Mouse (Mus musculus) hematopoietic stem cell, adult 5-6 weeks (primary cell): ENCODE measurements around the gene Gna12. TPM values are rescaled to one million over a fixed set of nuclear protein-coding genes. Genes with fewer than 3 reads are reported as not detected.

Source experiments
- ATAC-seq, 2 experiments: fragments of 125-278 bp in 1 of 2; replicated peaks in 1 of 2; 2 replicates each; pipeline ENCODE4 v1.8.0; 2016 to 2017; ENCODE audit warnings: inconsistent platforms in 2 of 2, mild to moderate bottlenecking in 2 of 2, moderate number of reproducible peaks in 2 of 2, low read depth in 1 of 2, moderate TSS enrichment in 1 of 2; ENCODE audit not compliant: low FRiP score in 2 of 2, poor library complexity in 2 of 2, severe bottlenecking in 2 of 2, insufficient read depth in 1 of 2, low TSS enrichment in 1 of 2
- total RNA-seq: library from RNA; stranded (forward); fragments of 172-1452, 232-1000 nt; gene quantifications from 2 replicates; pipeline ENCODE4 v1.2.3, GENCODE M21; 2017

Gene Gna12
- 21.1 and 21.7 TPM in 2 replicates for total RNA-seq

DNA sequence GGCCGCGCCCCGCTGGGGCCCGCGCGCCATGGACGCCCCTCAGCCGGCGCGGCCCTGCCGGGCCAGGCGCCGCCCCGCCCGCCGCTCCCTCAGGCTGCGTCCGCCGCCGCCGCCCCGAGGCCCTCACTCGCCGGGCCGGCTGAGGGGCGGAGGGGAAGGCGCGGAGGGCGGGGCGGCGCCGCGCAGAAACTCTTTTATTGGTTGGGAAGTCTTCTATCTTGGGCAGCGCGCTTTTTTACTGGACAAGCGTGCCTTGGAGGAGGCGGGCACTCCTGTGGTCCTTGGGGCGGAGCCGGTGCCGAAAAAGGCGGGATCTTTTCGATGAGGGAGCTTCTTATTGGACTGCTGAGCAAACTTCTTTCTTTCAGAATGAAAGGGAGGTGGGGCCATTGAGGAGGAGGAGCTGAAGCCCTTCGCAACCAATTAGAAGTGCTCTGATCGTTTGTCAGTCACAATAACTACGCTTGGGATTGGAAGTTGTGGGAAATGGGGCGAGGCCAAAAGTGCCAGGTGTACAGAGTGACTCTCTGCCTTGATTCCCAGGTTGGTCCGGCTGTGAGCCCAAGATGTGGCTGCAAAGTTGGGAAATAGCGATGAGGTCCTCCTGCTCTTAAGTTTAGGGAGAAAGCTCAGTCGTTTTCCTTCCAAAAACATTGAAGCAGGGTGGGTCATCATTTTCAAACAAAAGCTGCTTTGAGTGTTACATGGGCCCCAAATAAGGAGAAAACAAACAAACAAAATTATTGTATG, at the start of gene Gna12:
Gene Gna12, minus strand, starts transcription at position 118 of the 750 bp plus-strand sequence.
- ATAC-seq: peak; percentile 98 to 99

DNA sequence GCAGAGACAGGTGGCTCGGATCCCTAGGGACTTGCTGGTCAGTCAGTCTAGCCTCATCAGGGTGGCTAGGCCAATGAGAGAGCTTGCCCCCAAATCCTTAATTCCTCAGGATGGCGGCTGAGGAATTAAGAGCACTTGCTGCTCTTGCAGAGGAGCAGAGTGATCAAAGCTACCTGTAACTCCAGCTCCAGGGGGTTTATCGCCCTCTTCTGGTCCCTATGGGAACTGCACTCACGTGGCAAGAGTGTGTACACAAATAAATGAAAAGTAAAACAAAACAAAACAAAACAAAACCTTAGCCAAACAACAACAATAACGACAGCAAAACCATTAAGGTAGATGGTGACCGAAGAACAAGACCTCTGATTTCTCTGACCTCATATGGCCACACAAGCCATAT, 48.4 kb upstream of the Gna12 start:
- ATAC-seq: no peak

DNA sequence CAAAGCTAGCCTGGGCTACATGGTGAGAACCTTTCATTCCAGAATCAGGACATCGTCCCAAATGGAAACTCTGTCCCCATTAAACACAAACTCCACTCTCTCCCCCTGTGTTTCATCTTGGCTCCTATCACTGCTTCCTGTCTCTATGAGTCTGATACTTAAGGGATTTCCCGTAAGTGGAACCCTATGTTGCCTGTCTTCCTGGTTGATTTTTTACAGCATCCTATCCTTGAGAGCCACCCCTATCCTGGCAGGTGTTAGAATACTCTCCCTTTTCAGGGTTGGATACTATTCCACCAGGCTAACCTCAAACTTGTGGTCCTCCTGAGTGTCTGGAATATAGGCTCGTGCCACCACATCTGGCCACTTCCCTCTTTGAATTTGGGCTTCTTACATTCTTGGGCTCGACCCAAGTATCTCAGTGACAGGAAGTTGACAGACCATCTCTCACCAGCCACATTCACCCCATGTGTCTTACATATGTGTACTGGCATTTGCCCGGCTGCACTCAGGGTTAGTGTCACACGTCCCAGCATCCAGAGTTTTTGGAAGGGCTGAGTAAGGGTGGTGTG, 43.6 kb upstream of the Gna12 start:
- ATAC-seq: peak in 1 of 2 experiments; percentile 8; a peak in 1 of 4 replicates

DNA sequence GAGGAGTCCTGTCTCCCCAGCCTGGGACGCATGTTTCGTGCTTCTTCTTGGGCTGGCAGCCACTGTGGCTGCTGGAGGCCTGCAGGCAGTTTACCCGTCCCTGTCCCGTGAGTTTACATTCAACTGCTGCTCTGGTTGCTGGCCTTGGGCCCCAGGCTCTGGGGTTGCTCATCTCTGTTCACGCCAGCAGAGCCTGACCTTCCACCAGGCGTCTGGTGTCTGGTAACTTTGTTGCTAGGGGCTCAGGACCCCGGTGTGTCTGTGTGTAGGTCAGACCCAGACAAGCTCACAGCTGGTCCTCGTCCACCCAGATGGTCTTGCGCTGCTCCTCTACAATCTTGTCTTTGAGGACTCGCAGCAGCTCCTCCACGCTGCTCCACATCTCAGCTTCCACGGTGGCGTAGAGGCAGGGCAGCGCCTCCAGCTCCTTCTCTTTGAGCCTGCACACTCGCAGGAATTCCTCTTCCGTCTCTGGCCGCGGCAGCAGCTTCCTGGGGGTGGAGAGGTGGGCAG, 42.9 kb upstream of the Gna12 start:
- peak in 1 of 2 experiments; percentile 16; a peak in 1 of 4 replicates for ATAC-seq

DNA sequence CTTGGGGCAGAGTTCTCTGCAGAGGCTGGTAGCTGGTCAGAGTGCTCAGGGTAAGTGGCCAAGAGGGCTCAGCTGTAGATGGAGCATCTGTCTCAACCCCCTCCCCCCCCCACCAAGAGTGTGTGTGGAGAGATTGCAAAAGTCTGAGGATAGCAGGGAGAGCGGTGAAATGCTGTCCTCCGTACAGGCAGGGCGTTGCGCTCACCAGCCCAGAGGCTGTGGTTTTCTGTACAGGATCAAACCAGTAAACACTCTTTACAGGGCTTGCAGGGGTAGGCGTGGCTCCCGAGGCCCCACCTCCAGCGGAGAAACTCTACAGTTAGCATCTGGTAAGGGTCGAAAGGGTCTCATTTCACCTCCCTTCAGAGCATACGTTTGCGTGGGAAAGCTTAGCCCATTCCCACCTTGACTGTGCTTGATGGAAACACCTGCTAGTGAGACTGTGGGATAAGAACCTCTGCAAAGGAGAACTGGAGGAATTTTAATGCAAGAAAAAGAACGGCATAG, 42.4 kb upstream of the Gna12 start:
- ATAC-seq: peak; percentile 73 to 83

DNA sequence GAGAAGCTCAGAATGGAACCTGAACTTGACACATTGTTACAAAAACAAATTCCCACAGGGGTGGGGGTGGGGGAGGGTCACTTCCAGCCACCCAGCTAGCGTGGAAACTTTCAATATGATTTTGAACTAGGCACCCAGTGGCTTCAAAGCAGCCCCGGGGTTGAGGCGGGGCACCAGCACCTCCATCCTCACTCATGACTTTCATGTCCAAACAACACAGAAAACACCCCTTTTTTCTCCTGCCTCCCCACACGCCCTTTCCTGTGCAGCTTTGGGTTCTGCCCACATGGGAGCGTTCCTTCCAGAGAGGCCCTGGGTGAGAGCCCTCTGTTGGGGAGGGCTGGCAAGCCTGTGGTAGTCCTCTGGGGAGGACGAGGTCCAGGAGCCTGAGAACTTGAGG, 41.0 kb upstream of the Gna12 start:
- ATAC-seq: no peak

DNA sequence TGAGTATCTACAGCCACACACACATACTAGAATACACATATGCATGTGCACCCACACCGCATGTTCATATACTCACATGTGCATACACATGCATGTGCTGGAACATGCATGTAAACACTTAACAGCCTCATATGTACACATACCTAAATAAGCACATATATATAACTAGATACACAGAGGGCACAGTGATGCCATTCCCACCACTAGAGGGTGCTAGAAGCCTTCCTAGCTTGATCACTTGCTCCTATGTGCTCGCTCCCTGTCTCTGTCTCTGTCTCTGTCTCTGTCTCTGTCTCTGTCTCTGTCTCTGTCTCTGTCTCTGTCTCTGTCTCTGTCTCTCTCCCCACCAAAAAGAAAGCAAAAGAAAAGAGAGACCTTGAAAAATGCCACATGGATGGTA, 38.8 kb upstream of the Gna12 start:
- peak in 1 of 2 experiments; percentile 50; a peak in 2 of 4 replicates for ATAC-seq

DNA sequence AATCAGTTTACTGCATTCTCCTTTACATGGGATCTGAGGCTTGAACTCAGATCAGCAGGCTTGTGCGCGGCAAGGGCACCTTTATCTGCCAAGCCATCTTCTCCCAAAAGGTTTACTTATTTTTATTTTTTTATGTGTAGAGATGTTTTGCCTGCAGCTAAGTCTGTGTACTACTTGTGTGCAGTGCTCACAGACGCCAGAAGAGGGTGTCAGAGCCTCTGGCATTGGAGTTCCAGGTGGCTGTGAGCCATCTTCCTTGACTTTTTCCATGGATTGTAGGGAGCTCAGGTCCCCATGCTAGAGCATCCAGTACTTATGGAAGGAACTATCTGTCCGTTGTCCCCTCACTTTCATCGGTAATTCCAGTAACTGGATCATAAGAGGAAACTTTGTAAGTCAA, 29.5 kb upstream of the Gna12 start:
- no peak for ATAC-seq

DNA sequence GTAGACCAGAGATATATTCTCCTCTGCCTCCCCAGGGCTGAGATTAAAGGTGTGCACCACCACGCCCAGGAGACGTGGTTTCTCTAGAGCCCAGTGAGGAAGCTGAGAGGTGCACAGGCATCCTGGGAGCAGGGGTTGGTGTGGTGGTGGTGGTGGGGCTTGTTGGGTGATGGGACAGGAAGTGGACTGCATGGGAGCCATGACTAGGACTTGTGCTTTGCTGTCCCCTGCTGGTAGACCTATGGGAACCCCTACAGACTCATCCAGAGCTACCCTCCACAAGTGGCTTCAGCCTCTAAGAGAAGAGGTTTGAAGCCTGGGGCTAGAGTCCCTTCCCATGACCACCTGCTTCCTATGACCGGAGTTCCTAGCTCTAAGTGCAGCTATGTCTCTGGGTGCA, 28.1 kb upstream of the Gna12 start:
- peak; percentile 25 to 53; a peak in 2 of 4 replicates for ATAC-seq

DNA sequence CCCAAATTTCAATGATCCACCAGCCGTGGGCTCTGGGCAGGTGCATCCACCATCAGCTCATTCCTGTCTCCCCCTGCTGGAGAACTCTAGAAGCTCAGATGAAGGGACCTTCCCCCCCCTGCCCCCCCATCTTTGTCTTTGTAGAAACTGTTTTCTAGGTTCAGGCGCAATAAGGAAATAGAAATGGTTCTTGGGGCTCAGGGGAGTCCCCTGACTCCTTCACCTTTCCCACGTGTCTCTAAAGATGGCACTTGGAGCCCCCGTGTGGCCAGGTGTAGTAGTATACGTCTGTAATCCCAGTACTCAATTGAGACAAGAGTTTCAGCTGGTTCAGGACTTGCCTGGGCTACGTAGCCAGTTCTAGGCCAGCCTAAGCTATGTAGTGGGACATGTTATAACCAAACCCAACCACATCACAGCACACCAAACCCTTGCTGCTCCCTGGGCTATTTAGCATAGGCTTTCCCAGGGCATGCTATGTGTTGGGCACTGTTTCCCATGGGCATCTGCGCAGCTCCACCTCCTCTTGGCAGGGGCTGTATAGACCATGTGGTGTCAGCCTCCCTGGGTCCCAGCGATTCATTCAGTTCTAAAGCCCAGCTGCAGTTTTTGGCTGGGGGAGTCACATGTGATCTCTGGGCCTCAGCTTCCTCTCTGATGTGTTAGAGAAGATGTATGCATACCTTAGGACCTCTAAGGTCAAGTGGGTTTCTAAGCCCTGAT, 27.4 kb upstream of the Gna12 start:
- peak in 1 of 2 experiments; percentile 17; a peak in 1 of 4 replicates for ATAC-seq

DNA sequence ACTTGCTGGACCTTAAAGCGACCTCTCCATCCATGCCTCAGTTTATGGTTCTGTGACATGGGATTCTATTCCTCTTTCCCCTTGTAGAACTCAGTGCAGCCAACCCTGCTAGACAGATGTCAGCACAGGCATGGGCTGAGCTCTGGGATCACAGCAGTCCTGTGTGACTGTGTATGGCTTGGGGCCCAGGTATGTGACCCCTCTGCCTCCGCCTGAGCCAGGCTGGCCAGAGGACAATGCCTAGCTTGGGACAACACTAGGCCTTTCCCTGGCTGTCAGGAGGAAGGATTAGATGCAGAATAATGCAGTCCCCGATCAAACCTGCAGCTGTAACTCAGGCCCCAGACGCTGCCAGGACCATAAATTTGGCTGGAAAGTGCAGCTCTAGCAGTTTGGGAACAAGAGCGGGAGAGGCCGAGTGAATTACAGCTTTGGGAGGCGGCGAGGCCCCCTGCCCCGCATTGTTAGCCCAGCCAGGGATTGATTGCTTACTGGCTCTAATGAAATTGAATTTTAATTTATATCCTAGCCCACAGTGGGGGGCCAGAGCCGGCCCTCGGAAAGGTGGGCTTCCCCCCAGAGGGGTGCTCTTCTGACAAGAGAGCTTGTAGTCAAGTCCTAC, 25.8 kb upstream of the Gna12 start:
- no peak for ATAC-seq

DNA sequence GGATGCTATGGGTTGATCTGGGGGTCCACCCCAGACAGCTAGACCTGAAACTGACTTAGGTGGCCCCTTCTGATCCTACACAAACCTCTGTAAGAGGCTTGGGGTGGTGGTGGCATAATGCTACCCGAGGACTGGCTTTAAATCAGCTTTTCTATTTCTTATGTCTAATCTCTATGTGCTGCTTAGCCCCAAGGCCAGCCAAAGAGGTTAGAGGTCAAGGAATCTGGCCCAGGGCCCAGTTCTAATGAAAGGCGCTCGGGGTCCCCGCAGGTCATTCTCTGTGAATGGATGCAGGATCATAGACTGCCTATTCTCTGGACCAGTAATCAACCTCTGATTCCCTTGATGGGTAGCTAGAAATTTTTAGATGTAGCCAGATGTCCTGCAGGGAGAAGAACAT, 24.5 kb upstream of the Gna12 start:
- no peak for ATAC-seq

DNA sequence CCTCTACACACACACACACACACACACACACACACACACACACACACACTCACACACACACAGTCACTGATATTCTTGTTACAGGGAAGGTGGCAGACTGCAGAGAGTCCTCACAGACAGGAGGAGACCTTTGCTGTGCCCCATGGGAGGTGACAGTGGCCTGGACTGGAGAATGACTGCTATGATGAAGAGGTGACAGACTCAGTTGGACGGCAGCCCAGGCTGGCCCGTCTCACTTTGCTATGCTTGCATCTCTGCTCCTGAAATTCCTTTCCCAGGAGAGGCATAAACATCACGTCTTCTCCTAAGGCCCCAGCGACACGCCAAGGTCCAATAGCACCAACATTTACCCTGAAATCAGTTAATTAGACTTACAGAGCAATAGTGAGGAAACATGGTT, 23.5 kb upstream of the Gna12 start:
- no peak for ATAC-seq

DNA sequence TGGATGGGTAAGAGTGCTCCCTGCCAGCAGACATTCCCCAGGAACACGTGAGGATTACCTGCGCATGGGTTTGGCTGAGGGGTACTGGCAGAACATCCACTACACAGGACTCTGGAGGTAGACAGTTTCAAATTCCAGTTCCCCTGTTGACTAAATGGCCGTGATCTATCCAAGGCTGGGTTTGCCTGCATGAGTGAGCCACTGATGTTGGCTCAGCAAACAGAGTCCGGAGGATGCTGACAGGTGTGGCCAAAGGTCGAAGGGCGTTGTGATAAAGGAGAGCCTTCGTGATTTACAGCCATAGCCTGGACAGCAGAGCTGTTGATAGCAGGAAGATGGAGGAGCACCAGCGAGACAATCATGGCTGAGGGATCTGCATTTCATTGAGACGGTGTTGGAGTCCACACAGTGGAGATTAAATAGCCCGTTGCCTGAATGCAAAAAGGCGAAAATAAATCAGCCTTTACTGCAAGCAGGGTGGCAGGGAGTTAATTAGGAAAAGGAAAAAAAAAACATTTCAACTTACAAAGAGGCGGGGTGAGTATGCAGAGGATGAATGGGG, 22.3 kb upstream of the Gna12 start:
- no peak for ATAC-seq

DNA sequence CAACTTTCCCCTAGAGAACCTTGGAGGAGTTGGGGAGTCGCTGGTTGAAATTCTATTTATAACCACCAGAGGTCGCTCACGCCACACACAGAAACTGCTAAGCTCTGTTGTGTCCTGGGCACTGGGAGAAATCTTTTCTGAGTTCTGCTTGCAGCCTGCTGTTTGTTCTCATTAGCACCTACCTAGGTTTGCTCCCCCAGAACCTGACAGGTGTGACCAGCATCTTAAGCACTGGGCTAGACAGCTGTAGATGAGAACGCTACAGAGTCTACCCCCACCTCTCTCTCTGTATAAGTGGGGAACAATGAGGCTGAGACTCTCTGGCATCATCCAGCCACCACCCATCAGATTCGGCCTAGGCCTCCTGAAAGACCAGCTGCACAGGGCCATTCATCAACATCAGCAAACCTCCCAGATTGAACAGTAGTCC, 17.1 kb upstream of the Gna12 start:
- peak; percentile 69 to 71; a peak in 3 of 4 replicates for ATAC-seq

DNA sequence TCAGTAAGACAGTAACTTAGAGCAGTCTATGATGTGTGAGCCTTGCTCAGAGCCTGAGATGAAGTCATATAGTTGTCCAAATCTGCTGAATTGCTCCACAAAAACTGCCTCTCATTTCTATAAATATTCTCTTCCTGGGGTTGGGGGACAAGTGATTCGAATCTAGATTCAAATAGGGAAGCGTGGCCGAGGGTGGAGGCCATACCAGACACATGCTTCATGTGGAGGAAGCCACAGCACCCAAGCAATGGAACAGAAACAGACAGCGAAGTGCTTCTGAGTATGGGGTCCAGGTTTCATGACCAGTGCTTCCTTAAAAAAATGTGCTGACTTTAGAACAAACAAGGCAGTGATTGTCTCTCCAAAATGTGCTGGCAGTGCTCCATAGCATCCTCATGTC, 11.7 kb upstream of the Gna12 start:
- ATAC-seq: no peak

DNA sequence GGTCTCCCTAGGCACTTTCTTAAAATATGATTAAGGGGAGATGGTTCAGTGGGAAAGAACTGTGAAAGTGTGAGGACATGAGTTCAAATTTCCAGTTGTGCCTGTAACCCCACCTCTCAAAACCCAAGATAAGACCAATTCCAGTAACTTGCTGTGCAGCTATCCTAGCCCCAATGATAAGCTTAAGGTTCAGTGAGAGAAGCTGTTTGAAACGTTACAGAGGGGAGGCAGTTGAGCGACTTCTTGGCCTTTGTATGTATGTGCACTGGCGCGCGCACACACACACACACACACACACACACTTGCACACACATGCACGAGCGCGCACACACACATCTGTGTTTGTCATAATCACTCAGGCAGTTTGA, 817 bp upstream of the Gna12 start:
- ATAC-seq: no peak
